Mouse (Mus musculus) liver, embryonic 12.5 days (tissue): ENCODE measurements at regions not wholly inside any gene's neighbourhood (a gene's known extent, or its start where the extent isn't known, plus 50 kb on each side); places are given as distances from the start of the nearest gene placed in this dataset.

ENCODE experiments used
- ATAC-seq: fragments of 200-750 bp; cut with Nextera tagmentation; 2 replicates; pipeline ENCODE4 v1.8.0; 2017; ENCODE audit warnings: moderate number of reproducible peaks, mild to moderate bottlenecking, moderate library complexity
- H3K27ac ChIP-seq: fragments of 300-500 bp; sonication (generic); 2 replicates; pipeline ENCODE4 v1.5.1; 2016; ENCODE audit warnings: mild to moderate bottlenecking
- H3K27me3 ChIP-seq: fragments of 300-500 bp; sonication (generic); replicated peaks from 2 replicates; pipeline ENCODE4 v1.6.1; 2016; ENCODE audit warnings: mild to moderate bottlenecking, moderate library complexity
- H3K36me3 ChIP-seq: fragments of 300-500 bp; sonication (generic); 2 replicates; pipeline ENCODE4 v1.6.1; 2016; ENCODE audit warnings: mild to moderate bottlenecking, moderate library complexity
- H3K4me1 ChIP-seq: fragments of 300-500 bp; sonication (generic); 2 replicates; pipeline ENCODE4 v1.6.1; 2016
- H3K4me2 ChIP-seq: fragments of 300-500 bp; sonication (generic); 2 replicates; pipeline ENCODE4 v1.6.1; 2016; ENCODE audit warnings: mild to moderate bottlenecking, moderate library complexity
- H3K4me3 ChIP-seq: fragments of 300-500 bp; sonication (generic); 2 replicates; pipeline ENCODE4 v1.5.1; 2016; ENCODE audit warnings: mild to moderate bottlenecking, moderate library complexity
- H3K9ac ChIP-seq: fragments of 300-500 bp; sonication (generic); 2 replicates; pipeline ENCODE4 v1.6.1; 2016; ENCODE audit warnings: mild to moderate bottlenecking, moderate library complexity
- H3K9me3 ChIP-seq: fragments of 300-500 bp; sonication (generic); replicated peaks from 2 replicates; pipeline ENCODE4 v1.6.1; 2016; ENCODE audit warnings: mild to moderate bottlenecking, moderate library complexity
- WGBS: fragments of 180-500 bp; shearing (Covaris S2); methylation state at CpG from one replicate; pipeline ENCODE4 v1.1.7; 2016; ENCODE audit not compliant: insufficient replicate concordance; 5-methylcytosine and 5-hydroxymethylcytosine counted together

GRCm38 (mm10) chr8:25361420-25361819, 537.3 kb upstream of the Adam5 start:
- 68% methylated on average over 5 of the region's 5 CpGs for WGBS
- peaks cover 4% of the 10 kb centered on the region; the same call in 1 of the 2 replicates for H3K4me1 ChIP-seq
- no peak overlapping the region for H3K4me3 ChIP-seq
- H3K36me3 ChIP-seq, result no peaks in the 10 kb centered on the region
- no peak overlapping the region for H3K9ac ChIP-seq
- no peak for ATAC-seq
- no peaks in the 10 kb centered on the region for H3K9me3 ChIP-seq
- H3K4me2 ChIP-seq, result no peak overlapping the region
- H3K27me3 ChIP-seq, result no peaks in the 10 kb centered on the region
- no peak overlapping the region for H3K27ac ChIP-seq

- WGBS, result 75% methylated on average over 12 of the region's 12 CpGs
- ATAC-seq, result no peak
- Histone ChIP-seq H3K27ac (no peak overlapping the region), H3K9me3 (no peaks in the 10 kb centered on the region), H3K9ac (no peak overlapping the region), H3K4me1 (peaks cover 4% of the 10 kb centered on the region; the same call in 1 of the 2 replicates), H3K4me3 (no peak overlapping the region), H3K27me3 (peaks cover 18% of the 10 kb centered on the region), H3K4me2 (no peak overlapping the region), H3K36me3 (no peaks in the 10 kb centered on the region)
Measured at GRCm38 (mm10) chr8:25358539-25359165, 534.5 kb upstream of the Adam5 start.

GRCm38 (mm10) chr8:25353822-25354770, 529.9 kb upstream of the Adam5 start:
- Histone ChIP-seq H3K9me3 (no peaks in the 10 kb centered on the region), H3K36me3 (no peaks in the 10 kb centered on the region), H3K4me3 (no peak overlapping the region; the same call in 1 of the 2 replicates), H3K9ac (no peak overlapping the region), H3K27ac (no peak overlapping the region), H3K27me3 (peaks cover 39% of the 10 kb centered on the region), H3K4me1 (no peaks in the 10 kb centered on the region), H3K4me2 (peak overlapping the region; percentile 30)
- WGBS, result 6% methylated on average over 27 of the region's 27 CpGs
- ATAC-seq, result no peak

- H3K27ac ChIP-seq, result no peak overlapping the region
- H3K27me3 ChIP-seq, result peaks cover 39% of the 10 kb centered on the region
- WGBS, result 38% methylated on average over 7 of the region's 7 CpGs
- no peaks in the 10 kb centered on the region for H3K9me3 ChIP-seq
- peak overlapping the region; percentile 30 for H3K4me2 ChIP-seq
- H3K36me3 ChIP-seq, result no peaks in the 10 kb centered on the region
- H3K9ac ChIP-seq, result no peak overlapping the region
- no peak for ATAC-seq
- H3K4me1 ChIP-seq, result no peaks in the 10 kb centered on the region
- no peak overlapping the region for H3K4me3 ChIP-seq
Measured at GRCm38 (mm10) chr8:25353405-25353804, 529.2 kb upstream of the Adam5 start.

GRCm38 (mm10) chr8:25348003-25348683, 524.0 kb upstream of the Adam5 start:
- H3K27ac ChIP-seq, result no peak overlapping the region
- H3K4me3 ChIP-seq, result no peak overlapping the region
- no peaks in the 10 kb centered on the region for H3K36me3 ChIP-seq
- whole genome bisulfite sequencing, result 80% methylated on average over 10 of the region's 10 CpGs
- H3K4me2 ChIP-seq, result no peak overlapping the region
- H3K9ac ChIP-seq, result no peak overlapping the region
- H3K9me3 ChIP-seq, result no peaks in the 10 kb centered on the region
- peaks cover 16% of the 10 kb centered on the region for H3K27me3 ChIP-seq
- H3K4me1 ChIP-seq, result no peaks in the 10 kb centered on the region
- no peak for ATAC-seq

- WGBS, result 74% methylated on average over 10 of the region's 10 CpGs
- no peaks in the 10 kb centered on the region for H3K4me1 ChIP-seq
- H3K36me3 ChIP-seq, result no peaks in the 10 kb centered on the region
- ATAC-seq, result no peak
- H3K4me2 ChIP-seq, result no peak overlapping the region
- H3K9me3 ChIP-seq, result no peaks in the 10 kb centered on the region
- no peak overlapping the region for H3K4me3 ChIP-seq
- no peaks in the 10 kb centered on the region for H3K27me3 ChIP-seq
- H3K9ac ChIP-seq, result no peak overlapping the region
- H3K27ac ChIP-seq, result no peak overlapping the region
Measured at GRCm38 (mm10) chr8:25343160-25343602, 519.0 kb upstream of the Adam5 start.

GRCm38 (mm10) chr8:25342501-25342900, 518.3 kb upstream of the Adam5 start:
- Histone ChIP-seq H3K36me3 (no peaks in the 10 kb centered on the region), H3K9ac (no peak overlapping the region), H3K27me3 (no peaks in the 10 kb centered on the region), H3K4me3 (no peak overlapping the region), H3K27ac (no peak overlapping the region), H3K4me1 (no peaks in the 10 kb centered on the region), H3K4me2 (no peak overlapping the region), H3K9me3 (no peaks in the 10 kb centered on the region)
- WGBS, result 66% methylated on average over 5 of the region's 5 CpGs
- ATAC-seq, result no peak

- Histone ChIP-seq H3K4me2 (no peak overlapping the region), H3K27ac (no peak overlapping the region), H3K27me3 (no peaks in the 10 kb centered on the region), H3K9ac (no peak overlapping the region), H3K9me3 (peaks cover 5% of the 10 kb centered on the region; the same call in 1 of the 2 replicates), H3K36me3 (no peaks in the 10 kb centered on the region), H3K4me1 (no peaks in the 10 kb centered on the region), H3K4me3 (no peak overlapping the region)
- no peak for ATAC-seq
- 64% methylated on average over 5 of the region's 5 CpGs for WGBS
Measured at GRCm38 (mm10) chr8:25341225-25341624, 517.1 kb upstream of the Adam5 start.

- no peak for ATAC-seq
- Histone ChIP-seq H3K4me3 (no peak overlapping the region), H3K4me1 (no peaks in the 10 kb centered on the region), H3K9me3 (peaks cover 5% of the 10 kb centered on the region; the same call in 1 of the 2 replicates), H3K9ac (no peak overlapping the region), H3K27ac (no peak overlapping the region), H3K36me3 (no peaks in the 10 kb centered on the region), H3K4me2 (no peak overlapping the region), H3K27me3 (no peaks in the 10 kb centered on the region)
- WGBS, result 56% methylated on average over 2 of the region's 2 CpGs
Measured at GRCm38 (mm10) chr8:25340729-25341128, 516.6 kb upstream of the Adam5 start.

- 72% methylated on average over 8 of the region's 8 CpGs for WGBS
- no peaks in the 10 kb centered on the region for H3K27me3 ChIP-seq
- no peak overlapping the region for H3K4me2 ChIP-seq
Measured at GRCm38 (mm10) chr8:25332120-25332607, 508.0 kb upstream of the Adam5 start.

GRCm38 (mm10) chr8:25331161-25331776, 507.1 kb upstream of the Adam5 start:
- Histone ChIP-seq H3K9me3 (no peaks in the 10 kb centered on the region), H3K9ac (no peak overlapping the region), H3K4me2 (no peak overlapping the region), H3K27ac (no peak overlapping the region), H3K4me1 (no peaks in the 10 kb centered on the region), H3K36me3 (no peaks in the 10 kb centered on the region), H3K27me3 (no peaks in the 10 kb centered on the region; the same call in 1 of the 2 replicates), H3K4me3 (no peak overlapping the region)
- WGBS, result 21% methylated on average over 7 of the region's 7 CpGs
- no peak for ATAC-seq

More at GRCm38 (mm10) chr8:25332120-25332607, 508.0 kb upstream of the Adam5 start:
- no peak for ATAC-seq
- no peak overlapping the region for H3K27ac ChIP-seq
- H3K4me3 ChIP-seq, result no peak overlapping the region
- H3K9ac ChIP-seq, result no peak overlapping the region
- no peaks in the 10 kb centered on the region for H3K36me3 ChIP-seq
- peaks cover 5% of the 10 kb centered on the region; the same call in 1 of the 2 replicates for H3K9me3 ChIP-seq
- H3K4me1 ChIP-seq, result no peaks in the 10 kb centered on the region
